Mouse (Mus musculus): ENCODE measurements around the gene Erp29. TPM values are rescaled to one million over a fixed set of nuclear protein-coding genes. Genes with fewer than 3 reads are reported as not detected.

Erp29 gene
- polyA plus RNA-seq, 1 experiment = 96.2 TPM

DNA sequence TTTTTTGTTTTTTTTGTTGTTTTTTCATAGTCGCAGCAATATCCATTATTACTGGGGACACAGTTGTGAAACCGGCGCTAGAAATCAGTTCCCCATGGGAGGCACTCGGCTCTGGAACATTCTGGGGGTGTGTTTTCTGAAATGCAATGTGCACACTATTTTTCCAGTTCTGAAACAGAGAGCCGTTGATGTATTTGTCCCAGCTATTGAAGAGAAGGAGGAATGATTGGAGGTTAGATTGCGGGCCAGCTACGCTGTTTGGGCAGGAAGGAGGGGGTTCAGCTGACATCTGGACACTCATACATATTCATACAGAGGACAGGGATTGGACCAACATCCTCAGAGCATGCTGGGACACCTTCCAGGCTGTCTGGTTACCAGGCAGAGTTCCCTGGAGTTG lies 63.2 kb downstream of the Erp29 start:
- DNase-seq (ENCODE audit: low spot score) = no peak

DNA sequence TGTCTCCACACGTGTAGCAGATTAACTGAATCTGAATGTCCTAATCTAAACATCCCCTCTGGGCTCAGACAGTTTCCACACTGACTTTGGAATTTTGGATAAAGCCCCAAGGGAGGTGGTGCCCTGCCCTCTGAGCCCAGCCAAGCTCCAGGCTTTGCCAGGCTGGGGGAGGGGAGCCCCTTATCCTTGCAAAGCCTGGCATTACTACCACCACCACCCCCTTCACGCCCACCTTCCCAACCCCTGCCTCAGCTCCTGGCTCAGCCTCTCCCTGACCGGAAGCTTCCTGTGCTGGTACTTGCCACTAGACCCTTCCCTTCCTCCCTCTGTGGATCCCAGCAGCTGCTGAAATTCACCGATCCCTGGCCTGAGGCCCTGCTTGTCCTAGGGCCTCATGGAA lies 65.2 kb downstream of the Erp29 start:
- no peak for DNase-seq (ENCODE audit: low spot score)

DNA sequence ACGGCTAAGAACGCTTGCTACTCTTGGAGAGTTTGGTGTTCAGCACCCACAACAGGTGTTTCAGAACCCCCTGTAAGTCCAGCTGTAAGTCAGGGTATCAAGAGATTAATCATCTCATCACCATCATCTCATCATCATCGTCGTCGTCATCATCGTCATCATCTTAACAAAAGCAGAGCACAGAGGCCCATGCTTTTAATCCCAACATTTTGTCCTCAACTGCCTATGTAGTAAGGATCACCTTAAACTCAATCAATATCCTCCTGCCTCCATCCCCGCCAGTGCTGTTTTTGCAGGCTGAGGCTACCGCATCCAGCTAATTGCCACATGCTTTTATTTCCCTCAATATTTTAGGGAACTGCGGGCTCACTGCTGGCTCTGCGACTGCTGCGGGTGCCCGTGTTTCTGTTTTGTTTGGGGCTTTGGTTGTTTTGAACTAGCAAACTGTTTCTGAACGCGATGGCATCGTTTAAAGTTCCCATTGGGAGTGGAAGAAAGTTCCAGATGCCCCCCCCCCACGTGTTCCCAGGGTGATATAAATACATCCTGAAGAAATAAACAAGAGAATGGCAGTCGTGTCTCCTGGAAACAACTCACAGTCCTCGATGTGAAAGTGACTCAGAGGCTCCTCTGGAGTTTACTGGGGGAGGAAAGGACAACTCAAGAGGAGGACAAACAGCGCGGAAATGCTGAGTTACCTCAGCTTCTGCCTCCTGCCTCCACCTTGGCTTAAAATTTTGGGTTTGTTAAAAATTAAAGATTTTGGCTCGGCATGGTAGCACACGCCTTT lies 66.0 kb downstream of the Erp29 start:
- no peak for DNase-seq (ENCODE audit: low spot score)

DNA sequence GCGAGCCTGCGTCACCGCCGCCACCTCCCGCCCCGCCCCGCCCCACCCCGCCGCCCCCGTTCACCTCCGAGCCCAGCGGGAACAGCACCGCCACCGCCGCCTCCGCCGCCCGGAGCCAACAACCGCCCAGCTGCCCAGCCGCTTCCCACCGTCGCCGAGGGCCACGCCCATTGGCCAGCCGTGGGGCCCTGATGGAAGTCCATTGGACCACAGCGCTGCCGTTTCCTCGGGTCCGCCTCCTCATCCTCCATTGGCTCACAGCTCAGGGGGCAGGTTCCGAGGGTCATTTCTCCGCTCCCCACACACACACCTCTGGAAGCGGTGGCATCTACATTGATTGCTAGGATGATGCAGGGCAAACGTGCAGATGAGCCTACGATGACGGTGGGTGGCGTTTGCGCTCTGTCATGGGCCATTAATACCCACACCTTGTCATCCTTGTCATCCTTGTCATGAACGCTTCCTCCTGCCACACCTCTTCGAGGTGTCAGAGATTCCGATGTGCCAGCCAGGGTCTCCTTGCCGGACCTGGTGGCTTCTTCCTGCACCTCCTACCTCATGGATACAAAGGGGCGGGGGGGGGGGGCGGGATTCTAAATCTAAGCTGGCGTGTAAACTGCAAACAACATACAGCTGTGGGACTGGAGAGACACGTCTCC lies 66.7 kb downstream of the Erp29 start, which contains the start of gene Trafd1:
Trafd1 (minus strand) TSS at position 172 of the 659 bp plus-strand sequence.
- peak; percentile 88 for DNase-seq (ENCODE audit: low spot score)

DNA sequence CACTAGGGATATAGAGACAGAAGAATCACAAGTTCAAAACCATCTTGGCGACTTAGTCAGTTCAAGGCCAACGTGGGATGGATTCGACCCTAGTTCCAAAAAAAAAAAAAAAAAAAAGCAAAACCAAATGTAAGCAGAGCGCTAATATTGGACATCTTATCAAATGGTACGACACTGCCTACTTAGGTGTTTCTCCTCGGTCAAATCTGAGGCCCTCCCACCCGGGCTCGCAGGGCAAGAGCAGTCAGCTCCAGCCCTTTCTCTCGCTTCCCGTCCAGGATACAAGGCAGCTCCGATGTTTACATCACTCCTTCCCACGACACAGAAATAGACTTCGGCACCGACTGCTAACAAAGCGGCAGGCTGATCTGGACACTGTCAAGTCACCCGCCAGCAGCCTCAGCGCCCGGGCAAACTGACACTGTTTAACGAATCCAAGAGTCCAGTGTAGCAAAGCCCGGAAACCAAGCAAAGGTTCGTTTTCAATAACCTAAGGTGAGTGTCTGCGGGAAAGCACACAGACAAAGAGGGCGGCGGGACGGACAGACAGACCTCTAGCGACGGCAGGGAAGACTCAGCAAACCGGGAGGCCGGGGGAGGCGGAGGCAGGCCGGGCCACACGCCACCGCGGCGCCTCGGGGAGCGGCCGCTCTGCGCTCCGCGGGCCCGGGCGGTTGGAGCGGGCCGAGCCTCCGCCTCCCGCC lies 67.4 kb downstream of the Erp29 start:
- no peak for DNase-seq (ENCODE audit: low spot score)

DNA sequence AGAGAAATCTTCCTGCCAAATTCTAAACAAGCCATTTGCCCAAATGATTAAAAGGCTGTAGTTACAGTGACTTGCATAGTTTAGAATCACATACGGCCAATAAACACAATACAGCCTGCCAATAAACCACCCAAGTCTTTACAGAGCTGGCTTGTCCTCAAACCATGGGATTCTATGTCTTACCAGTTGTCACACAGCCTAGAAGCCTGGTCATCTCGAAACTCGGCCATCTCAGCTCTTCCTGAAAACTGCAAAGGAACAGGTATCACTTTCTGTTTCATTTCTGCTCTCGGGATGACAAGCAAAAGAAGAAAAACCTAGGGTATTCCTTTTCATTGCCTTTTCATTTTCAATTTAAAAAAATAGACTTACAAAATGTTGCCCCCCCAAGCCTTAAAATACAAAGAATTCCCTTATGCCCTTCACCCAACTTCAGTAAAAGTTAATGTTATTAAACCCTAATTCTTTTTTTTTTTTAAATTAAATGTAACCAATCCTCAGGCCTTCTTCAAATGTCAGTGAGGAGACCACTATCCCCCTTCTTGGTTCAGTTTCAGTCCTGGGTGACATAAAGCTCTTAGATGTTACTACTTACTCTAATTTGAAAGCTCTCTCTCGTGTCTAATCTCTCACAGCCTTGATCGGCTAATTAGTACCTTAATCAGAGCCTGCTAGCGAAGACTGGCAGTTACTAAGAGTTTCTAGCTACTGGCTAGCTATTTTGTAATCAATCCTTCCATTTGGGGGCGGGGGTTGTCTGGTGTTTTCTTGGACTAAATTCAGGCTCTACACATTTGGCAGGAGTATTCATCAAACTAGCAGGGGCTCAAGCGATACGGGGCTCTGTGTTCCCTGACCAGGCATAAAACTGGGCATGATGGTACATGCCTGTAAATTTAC lies 68.2 kb downstream of the Erp29 start:
- DNase-seq (ENCODE audit: low spot score) = no peak

GRCm38 (mm10) chr5:121380692-121381091 lies 71.6 kb downstream of the Erp29 start:
- no peak for DNase-seq (ENCODE audit: low spot score)

GRCm38 (mm10) chr5:121378678-121379256 lies 73.5 kb downstream of the Erp29 start:
- no peak for DNase-seq (ENCODE audit: low spot score)

Other genes starting within 250 kb of the Erp29 start
- gene Rpl6, start 248.0 kb downstream of the Erp29 start, polyA plus RNA-seq (2012; rRNA removed) = 889 and 965 TPM in 2 replicates
- gene Hectd4, start 232.3 kb downstream of the Erp29 start, polyA plus RNA-seq (2012; rRNA removed) = 11.8 and 13.2 TPM in 2 replicates
- gene Trafd1, start 66.9 kb downstream of the Erp29 start, polyA plus RNA-seq (2012; rRNA removed) = 106 and 115 TPM in 2 replicates
- 15.8 and 17.2 TPM in 2 replicates for gene Naa25, start 54.6 kb downstream of the Erp29 start, polyA plus RNA-seq (2012; rRNA removed)
- gene Tmem116, start 613 bp downstream of the Erp29 start, polyA plus RNA-seq (2012; rRNA removed) = 1.4 and 2.4 TPM in 2 replicates
- not detected in 2 replicates for gene Adam1b, start 50.9 kb upstream of the Erp29 start, polyA plus RNA-seq (2012; rRNA removed)
- 9.4 and 12.0 TPM in 2 replicates for gene Adam1a, start 93.0 kb upstream of the Erp29 start, polyA plus RNA-seq (2012; rRNA removed)
- gene Gm42878, start 93.0 kb upstream of the Erp29 start, polyA plus RNA-seq (2012; rRNA removed) = 0.34 TPM in 1 of 2 replicates, not detected in the other
- 79.3 and 93.5 TPM in 2 replicates for gene Mapkapk5, start 93.4 kb upstream of the Erp29 start, polyA plus RNA-seq (2012; rRNA removed)
- 663 and 712 TPM in 2 replicates for gene Aldh2, start 141.3 kb upstream of the Erp29 start, polyA plus RNA-seq (2012; rRNA removed)
- 10.6 and 12.8 TPM in 2 replicates for gene Acad12, start 166.4 kb upstream of the Erp29 start, polyA plus RNA-seq (2012; rRNA removed)
- gene Acad10, start 208.0 kb upstream of the Erp29 start, polyA plus RNA-seq (2012; rRNA removed) = 9.6 and 10.3 TPM in 2 replicates
- gene Brap, start 208.1 kb upstream of the Erp29 start, polyA plus RNA-seq (2012; rRNA removed) = 34.7 and 37.1 TPM in 2 replicates